Mouse (Mus musculus) stomach, embryonic 14.5 days (tissue): ENCODE results near the gene Gm29776. TPM values are rescaled to one million over a fixed set of nuclear protein-coding genes. Genes with fewer than 3 reads are reported as not detected.

ENCODE experiments used
- ATAC-seq: fragments of 200-750 bp; cut with Nextera tagmentation; 2 replicates; pipeline ENCODE4 v1.8.0; 2017; ENCODE audit warnings: low read depth, moderate TSS enrichment; ENCODE audit not compliant: insufficient number of reproducible peaks, insufficient read depth, low FRiP score
- H3K27ac ChIP-seq: fragments of 300-500 bp; sonication (generic); 2 replicates; pipeline ENCODE4 v1.5.1; 2014; ENCODE audit warnings: mild to moderate bottlenecking, low read length, moderate library complexity, mixed read lengths
- H3K27me3 ChIP-seq: fragments of 300-500 bp; sonication (generic); 2 replicates; pipeline ENCODE4 v1.6.1; 2014; ENCODE audit warnings: low read length, control low read depth, mixed read lengths; ENCODE audit not compliant: control insufficient read depth, insufficient read depth
- H3K36me3 ChIP-seq: fragments of 300-500 bp; sonication (generic); 2 replicates; pipeline ENCODE4 v1.6.1; 2014; ENCODE audit warnings: mild to moderate bottlenecking, control low read depth, low read length, moderate library complexity, mixed read lengths; ENCODE audit not compliant: control insufficient read depth, insufficient read depth
- H3K4me1 ChIP-seq: fragments of 300-500 bp; sonication (generic); 2 replicates; pipeline ENCODE4 v1.6.1; 2014; ENCODE audit warnings: low read length, control low read depth, mixed read lengths; ENCODE audit not compliant: control insufficient read depth, insufficient read depth
- H3K4me2 ChIP-seq: fragments of 300-500 bp; sonication (generic); replicated peaks from 2 replicates; pipeline ENCODE4 v1.6.1; 2014; ENCODE audit warnings: low read depth, low read length, control low read depth
- H3K4me3 ChIP-seq: fragments of 300-500 bp; sonication (generic); 2 replicates; pipeline ENCODE4 v1.5.1; 2014; ENCODE audit warnings: low read depth, low read length, control low read depth
- H3K9ac ChIP-seq: fragments of 300-500 bp; sonication (generic); replicated peaks from 2 replicates; pipeline ENCODE4 v1.6.1; 2014; ENCODE audit warnings: low read depth, mild to moderate bottlenecking, control low read depth, low read length, moderate library complexity, mixed read lengths
- H3K9me3 ChIP-seq: fragments of 300-500 bp; sonication (generic); 2 replicates; pipeline ENCODE4 v1.6.1; 2016; ENCODE audit warnings: low read depth, low read length, control low read depth; ENCODE audit not compliant: control insufficient read depth
- WGBS: fragments of 180-500 bp; shearing (Covaris S2); extraction: QIAGEN DNeasy Blood & Tissue Kit; methylation state at CpG from one replicate; pipeline ENCODE4 v1.1.7; 2014; 5-methylcytosine and 5-hydroxymethylcytosine counted together
- polyA plus RNA-seq: library from polyadenylated mRNA; unstranded; fragments of >200 nt; fragmentation: Nextera tagmentation; extraction: Ambion mirVana; gene quantifications from 2 replicates; pipeline ENCODE4 v1.2.1, GENCODE M21; 2014

Gene Gm29776
- polyA plus RNA-seq, 1 experiment from 2014 or later: 0.17 TPM

GRCm38 (mm10) chr14:54720041-54720440, 21.4 kb upstream of the Gm29776 start:
- ATAC-seq: no peak
- Histone ChIP-seq H3K4me2 (no peak overlapping the region), H3K27me3 (no peaks in the 10 kb centered on the region), H3K4me3 (no peak overlapping the region), H3K27ac (no peak overlapping the region), H3K9ac (no peak overlapping the region), H3K9me3 (no peaks in the 10 kb centered on the region), H3K4me1 (no peaks in the 10 kb centered on the region), H3K36me3 (no peaks in the 10 kb centered on the region)
- WGBS: 89% methylated on average over 11 of the region's 11 CpGs

DNA sequence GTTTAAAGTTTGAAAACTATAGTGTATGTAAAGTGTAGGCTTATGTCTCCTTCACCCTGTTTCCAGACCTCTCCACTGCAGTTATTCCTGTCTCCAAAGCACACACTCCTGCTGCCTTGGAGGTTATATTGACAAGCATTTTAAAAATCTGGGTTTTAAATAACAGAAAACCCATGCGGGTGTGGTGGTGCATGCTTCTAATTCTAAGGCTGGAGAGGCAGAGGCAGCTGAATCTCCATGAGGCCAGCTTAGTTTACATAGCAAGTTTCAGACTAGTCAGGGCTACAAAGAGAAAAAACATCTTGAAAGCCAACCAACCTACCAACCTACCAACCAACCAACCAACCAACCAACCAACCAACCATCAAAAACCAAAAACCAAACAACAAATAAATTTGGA, 16.8 kb upstream of the Gm29776 start:
- no peak overlapping the region for H3K4me2 ChIP-seq
- no peak for ATAC-seq
- H3K9me3 ChIP-seq: no peaks in the 10 kb centered on the region
- H3K27ac ChIP-seq: no peak overlapping the region
- WGBS: 74% methylated on average over 1 of the region's 1 CpGs
- H3K4me3 ChIP-seq: no peak overlapping the region
- H3K36me3 ChIP-seq: no peaks in the 10 kb centered on the region
- no peak overlapping the region for H3K9ac ChIP-seq
- no peaks in the 10 kb centered on the region for H3K27me3 ChIP-seq
- H3K4me1 ChIP-seq: no peaks in the 10 kb centered on the region

DNA sequence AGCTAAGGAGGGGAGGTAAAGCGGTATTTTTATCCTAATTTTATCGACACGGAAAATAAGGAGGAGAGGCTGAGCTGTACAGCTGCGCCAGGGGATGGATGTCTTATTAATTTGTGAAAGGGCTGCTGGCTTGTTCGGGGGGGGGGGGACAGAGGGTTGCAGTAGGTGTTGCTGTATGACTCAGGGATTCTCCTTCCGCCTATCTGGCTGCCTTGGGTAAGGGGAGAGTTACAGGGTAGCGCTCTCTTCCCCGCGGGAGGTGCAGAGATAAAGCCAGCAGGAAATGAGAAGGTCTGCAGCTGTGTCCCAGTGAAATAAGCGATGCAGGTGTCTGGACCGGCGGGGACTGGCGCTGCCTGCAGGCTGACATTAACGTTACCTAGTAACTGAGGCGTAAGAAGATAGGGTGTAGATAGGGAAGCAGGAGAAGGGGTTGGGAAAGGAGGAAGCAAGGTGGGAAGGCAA, 16.0 kb upstream of the Gm29776 start:
- no peaks in the 10 kb centered on the region for H3K4me1 ChIP-seq
- H3K4me2 ChIP-seq: peak overlapping the region; percentile 64
- H3K36me3 ChIP-seq: no peaks in the 10 kb centered on the region
- 3% methylated on average over 15 of the region's 15 CpGs for WGBS
- H3K9me3 ChIP-seq: no peaks in the 10 kb centered on the region
- peak; percentile 57; the same call in 1 of the 2 replicates for ATAC-seq
- H3K4me3 ChIP-seq: peak overlapping the region; percentile 22
- H3K27ac ChIP-seq: no peak overlapping the region
- H3K9ac ChIP-seq: no peak overlapping the region
- H3K27me3 ChIP-seq: no peaks in the 10 kb centered on the region

DNA sequence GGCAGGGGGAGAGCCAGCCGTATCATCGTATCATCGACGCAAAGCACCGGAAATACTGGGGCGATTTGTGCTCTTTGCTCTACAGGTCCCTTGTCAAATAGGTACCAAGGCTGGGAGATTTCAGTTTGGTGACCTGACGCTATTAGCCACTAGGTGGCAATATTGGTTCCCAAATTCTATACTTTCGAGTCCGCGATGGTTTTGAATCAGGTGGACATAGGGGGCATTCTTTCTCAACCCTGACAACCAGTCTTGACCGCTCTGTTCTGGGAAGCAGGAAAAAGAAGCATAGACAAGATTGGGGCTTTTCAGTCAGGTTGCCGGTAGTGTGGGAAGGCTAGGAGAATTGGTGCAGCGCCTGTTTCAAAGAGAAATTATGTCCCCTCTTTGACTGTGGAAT, 15.5 kb upstream of the Gm29776 start:
- Histone ChIP-seq H3K27ac (no peak overlapping the region), H3K9ac (no peak overlapping the region), H3K36me3 (no peaks in the 10 kb centered on the region), H3K4me3 (peak overlapping the region; percentile 22), H3K27me3 (no peaks in the 10 kb centered on the region), H3K4me1 (no peaks in the 10 kb centered on the region), H3K4me2 (peak overlapping the region; percentile 64), H3K9me3 (no peaks in the 10 kb centered on the region)
- under 1% methylated on average over 13 of the region's 13 CpGs for WGBS
- peak; percentile 53; the same call in 1 of the 2 replicates for ATAC-seq

DNA sequence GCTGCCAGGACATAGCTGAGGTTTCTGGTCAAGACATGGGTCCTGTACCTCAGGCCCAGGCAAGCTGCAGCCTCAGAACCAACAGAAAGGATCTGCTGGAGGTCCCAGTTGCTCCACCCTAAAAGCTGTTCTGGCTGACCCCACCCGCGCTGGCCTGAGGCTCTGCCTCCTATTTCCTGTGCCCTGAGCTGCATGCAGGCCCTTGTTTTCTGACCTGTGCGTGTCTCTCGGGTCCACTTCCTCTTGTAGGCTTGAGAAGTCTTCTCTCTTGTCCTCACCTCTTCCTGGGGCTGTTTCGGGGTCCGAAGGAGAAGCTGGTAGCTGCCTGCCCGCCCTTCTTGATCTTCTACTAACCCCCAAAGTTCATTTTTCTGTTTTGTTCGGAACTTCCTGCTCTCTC, 14.2 kb upstream of the Gm29776 start:
- Histone ChIP-seq H3K27ac (no peak overlapping the region), H3K36me3 (no peaks in the 10 kb centered on the region), H3K9me3 (no peaks in the 10 kb centered on the region), H3K4me1 (no peaks in the 10 kb centered on the region), H3K9ac (no peak overlapping the region), H3K4me2 (no peak overlapping the region), H3K27me3 (no peaks in the 10 kb centered on the region), H3K4me3 (no peak overlapping the region)
- WGBS: 71% methylated on average over 8 of the region's 8 CpGs
- no peak for ATAC-seq

GRCm38 (mm10) chr14:54712074-54712473, 13.4 kb upstream of the Gm29776 start, which contains the start of gene Cebpe:
Gene Cebpe, minus strand, starts transcription at chr14:54712174.
- ATAC-seq: no peak

GRCm38 (mm10) chr14:54709054-54709453, 10.4 kb upstream of the Gm29776 start:
- 84% methylated on average over 9 of the region's 9 CpGs for WGBS
- ATAC-seq: no peak
- Histone ChIP-seq H3K4me3 (no peak overlapping the region), H3K36me3 (no peaks in the 10 kb centered on the region), H3K9me3 (no peaks in the 10 kb centered on the region), H3K4me1 (no peaks in the 10 kb centered on the region), H3K9ac (no peak overlapping the region), H3K27me3 (no peaks in the 10 kb centered on the region), H3K27ac (no peak overlapping the region), H3K4me2 (no peak overlapping the region)

More at GRCm38 (mm10) chr14:54712074-54712473, 13.4 kb upstream of the Gm29776 start, which contains the start of gene Cebpe:
- Histone ChIP-seq H3K36me3 (no peaks in the 10 kb centered on the region), H3K4me1 (no peaks in the 10 kb centered on the region), H3K9ac (no peak within 1 kb of the TSS), H3K4me2 (no peak within 1 kb of the TSS), H3K27me3 (no peaks in the 10 kb centered on the region), H3K27ac (no peak within 1 kb of the TSS), H3K4me3 (no peak within 1 kb of the TSS), H3K9me3 (no peaks in the 10 kb centered on the region)
- 90% methylated on average over 7 of the region's 7 CpGs for WGBS

DNA sequence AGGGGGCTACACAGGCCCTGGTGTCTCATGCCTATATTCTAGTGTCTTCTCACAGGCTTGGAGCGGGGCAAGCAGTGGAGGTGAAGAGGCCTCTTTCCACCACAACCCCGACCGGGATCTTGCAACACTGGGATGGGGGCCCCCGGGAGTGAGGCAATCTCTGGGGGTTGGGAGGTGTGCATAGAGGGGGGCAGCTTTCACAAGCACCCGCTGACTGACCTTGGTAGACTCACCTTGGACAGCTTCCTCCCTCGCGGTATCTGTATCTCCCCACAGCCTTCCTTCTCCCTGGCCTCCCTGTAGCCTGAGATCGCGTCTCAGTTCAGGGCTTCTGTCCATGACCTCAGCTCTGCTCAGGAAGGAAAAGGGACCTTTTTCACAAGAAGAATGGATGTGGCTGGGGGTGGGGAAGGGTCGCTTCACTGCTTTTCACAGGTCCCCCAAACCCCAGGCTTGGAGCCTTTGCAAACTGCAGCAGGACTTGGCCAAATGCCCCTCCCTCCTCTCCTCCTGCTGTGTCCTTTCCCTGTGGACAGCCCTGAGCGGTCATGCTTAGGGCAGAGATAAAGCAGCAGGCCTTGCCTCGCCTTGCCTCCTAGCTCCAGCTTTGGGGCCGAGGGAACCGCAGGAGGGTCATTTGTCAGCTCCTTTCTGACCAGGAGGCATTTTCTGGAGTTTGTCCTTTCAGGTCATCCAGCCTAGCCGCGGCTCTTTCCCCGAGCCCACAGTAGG, 8.1 kb upstream of the Gm29776 start:
- Histone ChIP-seq H3K4me2 (no peak overlapping the region), H3K9ac (no peak overlapping the region), H3K4me1 (no peaks in the 10 kb centered on the region), H3K36me3 (no peaks in the 10 kb centered on the region), H3K9me3 (no peaks in the 10 kb centered on the region), H3K4me3 (no peak overlapping the region), H3K27ac (no peak overlapping the region), H3K27me3 (no peaks in the 10 kb centered on the region)
- 47% methylated on average over 17 of the region's 17 CpGs for WGBS
- no peak for ATAC-seq
